Mouse (Mus musculus) embryonic fibroblast, embryonic 13.5 days (primary cell): ENCODE data around the gene Slc2a8. TPM values are rescaled to one million over a fixed set of nuclear protein-coding genes. Genes with fewer than 3 reads are reported as not detected.
A peak's percentile ranks its signal among the peaks of the same experiment; 100 is the strongest.

ENCODE experiments used
- H3K27ac ChIP-seq: 2 replicates; pipeline ENCODE4 v1.5.1; 2012; ENCODE audit warnings: low read length, control low read depth, inconsistent platforms; ENCODE audit not compliant: insufficient read depth
- H3K4me1 ChIP-seq: 2 replicates; pipeline ENCODE4 v1.6.1; 2011; ENCODE audit warnings: low read length; ENCODE audit not compliant: control insufficient read depth, insufficient read depth
- H3K4me3 ChIP-seq: 2 replicates; pipeline ENCODE4 v1.5.1; 2011; ENCODE audit warnings: mild to moderate bottlenecking, control low read depth, low read length; ENCODE audit not compliant: insufficient read depth
- CTCF ChIP-seq: IDR thresholded peaks from 2 replicates; pipeline ENCODE4 v1.5.1; 2011; ENCODE audit warnings: mild to moderate bottlenecking, control low read depth, low read length, moderate library complexity, borderline replicate concordance; ENCODE audit not compliant: insufficient read depth
- POLR2A ChIP-seq: IDR thresholded peaks from 2 replicates; pipeline ENCODE4 v1.6.1; 2011; ENCODE audit warnings: low read depth, mild to moderate bottlenecking, control low read depth, low read length, moderate library complexity
- polyA plus RNA-seq: library from polyadenylated mRNA; stranded (reverse); fragments of >200 nt; gene quantifications from 2 replicates; pipeline ENCODE4 v1.2.4, GENCODE M21; 2011; ENCODE audit warnings: low read depth; ENCODE audit not compliant: missing spikeins, insufficient read length

The Slc2a8 gene
- polyA plus RNA-seq, 1 experiment, result 5.9 TPM

GRCm38 (mm10) chr2:32977114-32977513 is 4.8 kb downstream of the Slc2a8 start:
- TF ChIP-seq CTCF (no peak), POLR2A (no peak)
- H3K4me1 ChIP-seq, result no peaks in the 10 kb centered on the region
- H3K27ac ChIP-seq, result no peak overlapping the region
- no peak overlapping the region for H3K4me3 ChIP-seq

GRCm38 (mm10) chr2:32974216-32974615 is 7.7 kb downstream of the Slc2a8 start:
- H3K4me3 ChIP-seq, result no peak overlapping the region
- H3K4me1 ChIP-seq, result no peaks in the 10 kb centered on the region
- TF ChIP-seq CTCF (no peak), POLR2A (no peak)

GRCm38 (mm10) chr2:32971235-32971634 is 10.6 kb downstream of the Slc2a8 start:
- Histone ChIP-seq H3K4me3 (no peak overlapping the region), H3K27ac (no peak overlapping the region), H3K4me1 (0 out of 2 replicates have a peak, but pooled peaks cover 2% of the 10 kb centered on the region)
- TF ChIP-seq POLR2A (no peak), CTCF (no peak)

More at GRCm38 (mm10) chr2:32974216-32974615, 7.7 kb downstream of the Slc2a8 start:
- no peak overlapping the region for H3K27ac ChIP-seq

- no peak overlapping the region for H3K4me3 ChIP-seq
- peaks cover 9% of the 10 kb centered on the region; the same call in 1 of the 2 replicates for H3K4me1 ChIP-seq
- TF ChIP-seq CTCF, result no peak
- TF ChIP-seq POLR2A, result no peak
- no peak overlapping the region for H3K27ac ChIP-seq
These were observed 12.6 kb downstream of the Slc2a8 start for GRCm38 (mm10) chr2:32969326-32969725.

- Histone ChIP-seq H3K4me1 (peaks cover 9% of the 10 kb centered on the region; the same call in 1 of the 2 replicates), H3K27ac (no peak overlapping the region), H3K4me3 (no peak overlapping the region)
- TF ChIP-seq CTCF, result no peak
- 0 out of 2 replicates have a peak, but pooled peaks have one; percentile 33 for TF ChIP-seq POLR2A
These were observed 13.8 kb downstream of the Slc2a8 start for GRCm38 (mm10) chr2:32968024-32968614.

- H3K4me1 ChIP-seq, result peaks cover 9% of the 10 kb centered on the region; the same call in 1 of the 2 replicates
- H3K27ac ChIP-seq, result peak overlapping the region; percentile 85
These were observed 14.9 kb downstream of the Slc2a8 start for GRCm38 (mm10) chr2:32966689-32967631.

GRCm38 (mm10) chr2:32966184-32966688 is 15.6 kb downstream of the Slc2a8 start:
- no peak for TF ChIP-seq CTCF
- peak; percentile 40 for TF ChIP-seq POLR2A
- H3K4me3 ChIP-seq, result peak overlapping the region; percentile 9
- H3K4me1 ChIP-seq, result peaks cover 9% of the 10 kb centered on the region; the same call in 1 of the 2 replicates

More at GRCm38 (mm10) chr2:32966689-32967631, 14.9 kb downstream of the Slc2a8 start:
- H3K4me3 ChIP-seq, result peak overlapping the region; percentile 9
- TF ChIP-seq CTCF, result no peak
- TF ChIP-seq POLR2A, result peak; percentile 89

GRCm38 (mm10) chr2:32965511-32966183 is 16.2 kb downstream of the Slc2a8 start:
- Histone ChIP-seq H3K27ac (peak overlapping the region; percentile 85; the same call in 1 of the 2 replicates), H3K4me1 (peaks cover 9% of the 10 kb centered on the region; the same call in 1 of the 2 replicates), H3K4me3 (no peak overlapping the region)
- TF ChIP-seq POLR2A (peak; percentile 47), CTCF (no peak)

More at GRCm38 (mm10) chr2:32966184-32966688, 15.6 kb downstream of the Slc2a8 start:
- H3K27ac ChIP-seq, result peak overlapping the region; percentile 85
